8 mouse cellular contexts compared by ENCODE assay signal in genomic region chr9:96195885-96196622, GRCm38 (mm10). TPM values are rescaled to one million over a fixed set of nuclear protein-coding genes. Genes with fewer than 3 reads are reported as not detected.
DNase-seq lines count a peak whose midpoint lies in the region; ATAC-seq lines count a peak whose summit lies in the region.

Gene Tfdp2, plus strand, starts transcription at chr9:96196275.

- no peaks in the 10 kb centered on the region for H3K36me3 ChIP-seq in megakaryocyte, embryonic 14.5 days (replicated peaks; ENCODE audit: low read length)

- peak; percentile 93 for ATAC-seq in common myeloid progenitor, adult 5-6 weeks (replicated peaks; ENCODE audit: low read depth, poor library complexity, severe bottlenecking)

- no peaks in the 10 kb centered on the region for H3K9me3 ChIP-seq in megakaryocyte, embryonic 14.5 days

- peak within 1 kb of the TSS; percentile 92 for H3K4me3 ChIP-seq in megakaryocyte, embryonic 14.5 days (replicated peaks)

- no peaks in the 10 kb centered on the region for H3K27me3 ChIP-seq in megakaryocyte, embryonic 14.5 days (replicated peaks)

- peak; percentile 98 for DNase-seq in ZHBTc4 (ENCODE audit: low read depth, low spot score)
- DNase-seq in gastrocnemius, adult 8-10 months (ENCODE audit: low spot score in 2 of 2) = peak; percentile 81 to 91
- DNase-seq in hindlimb bud, embryonic 11.5 days (ENCODE audit: extremely low spot score, low read depth, low spot score) = peak; percentile 35
- peak; percentile 79 to 88 for DNase-seq in left cerebral cortex, adult 8-10 months (ENCODE audit: low spot score in 2 of 2)
- peak; percentile 92 to 93 for DNase-seq in right cerebral cortex, postnatal 10 days (ENCODE audit: low spot score in 2 of 2)
- DNase-seq in urinary bladder, postnatal 25 days (ENCODE audit: low spot score) = peak; percentile 76

- H3K4me1 ChIP-seq in megakaryocyte, embryonic 14.5 days = peaks cover 21% of the 10 kb centered on the region

RNA-seq across cellular contexts. Expression of gene Tfdp2, which starts in this region (rescaled TPM):
- total RNA-seq in common myeloid progenitor, adult 5-6 weeks (2017) = 62.2 and 66.7 TPM in 2 replicates
- total RNA-seq in gastrocnemius, adult 8-10 months (2022) = 10 to 100 TPM; 46.1 to 71.6 (median 48.1) TPM
- 10 to 100 TPM; 32.3 to 41.4 (median 38.6) TPM for total RNA-seq in left cerebral cortex, adult 8-10 months (2022)
- 1.9 and 3.5 TPM in 2 replicates for polyA plus RNA-seq in megakaryocyte, embryonic 14.5 days (2012; ENCODE audit: insufficient read depth, low replicate concordance)

Comparison
In these comparisons a context has a peak if more than half of its experiments do, and no peak if none do; other contexts are left out.
1. Peak in every context shown above with its lines: DNase-seq, ATAC-seq and H3K4me3 ChIP-seq.
2. DNase-seq: peak in every context shown above with its lines; median percentile 98 in ZHBTc4; 92 in right cerebral cortex, postnatal 10 days; 86 in gastrocnemius, adult 8-10 months; 84 in left cerebral cortex, adult 8-10 months; 76 in urinary bladder, postnatal 25 days; 35 in hindlimb bud, embryonic 11.5 days.